Mouse (Mus musculus) neural tube, embryonic 11.5 days (tissue): ENCODE data around the gene Slc4a1. TPM values are rescaled to one million over a fixed set of nuclear protein-coding genes. Genes with fewer than 3 reads are reported as not detected.
A peak's percentile ranks its signal among the peaks of the same experiment; 100 is the strongest.

ENCODE experiments used
- ATAC-seq: fragments of 200-750 bp; cut with Nextera tagmentation; 2 replicates; pipeline ENCODE4 v1.8.0; 2017; ENCODE audit warnings: moderate number of reproducible peaks, mild to moderate bottlenecking, moderate TSS enrichment, moderate library complexity; ENCODE audit not compliant: insufficient read depth, low FRiP score, low TSS enrichment
- DNase-seq: peaks from one replicate; pipeline ENCODE4 v3.0.0-alpha.2; 2015; ENCODE audit warnings: low spot score
- H3K27ac ChIP-seq: fragments of 300-500 bp; sonication (generic); 2 replicates; pipeline ENCODE4 v1.5.1; 2014; ENCODE audit warnings: low read depth, mild to moderate bottlenecking, low read length
- H3K27me3 ChIP-seq: fragments of 300-500 bp; sonication (generic); 2 replicates; pipeline ENCODE4 v1.6.1; 2014; ENCODE audit warnings: mild to moderate bottlenecking, low read length, mixed read lengths; ENCODE audit not compliant: control insufficient read depth, insufficient read depth
- H3K36me3 ChIP-seq: fragments of 300-500 bp; sonication (generic); 2 replicates; pipeline ENCODE4 v1.6.1; 2014; ENCODE audit warnings: mild to moderate bottlenecking, low read length, moderate library complexity, mixed read lengths; ENCODE audit not compliant: control insufficient read depth, insufficient read depth
- H3K4me1 ChIP-seq: fragments of 300-500 bp; sonication (generic); 2 replicates; pipeline ENCODE4 v1.6.1; 2014; ENCODE audit warnings: low read length, mixed read lengths; ENCODE audit not compliant: control insufficient read depth, insufficient read depth
- H3K4me2 ChIP-seq: fragments of 300-500 bp; sonication (generic); 2 replicates; pipeline ENCODE4 v1.6.1; 2014; ENCODE audit warnings: low read depth, mild to moderate bottlenecking, moderate library complexity
- H3K4me3 ChIP-seq: fragments of 300-500 bp; sonication (generic); 2 replicates; pipeline ENCODE4 v1.5.1; 2014; ENCODE audit warnings: low read depth, low read length
- H3K9ac ChIP-seq: fragments of 300-500 bp; sonication (generic); 2 replicates; pipeline ENCODE4 v1.6.1; 2014; ENCODE audit warnings: mild to moderate bottlenecking, low read length
- H3K9me3 ChIP-seq: fragments of 300-500 bp; sonication (generic); 2 replicates; pipeline ENCODE4 v1.6.1; 2016; ENCODE audit warnings: low read length; ENCODE audit not compliant: control insufficient read depth
- WGBS: fragments of 180-500 bp; shearing (Covaris S2); extraction: QIAGEN DNeasy Blood & Tissue Kit; methylation state at CpG from one replicate; pipeline ENCODE4 v1.1.7; 2014; 5-methylcytosine and 5-hydroxymethylcytosine counted together
- polyA plus RNA-seq: library from polyadenylated mRNA; unstranded; fragments of >200 nt; fragmentation: Nextera tagmentation; extraction: Ambion mirVana; gene quantifications from 2 replicates; pipeline ENCODE4 v1.2.1, GENCODE M21; 2014

Gene Slc4a1
- polyA plus RNA-seq, 1 experiment from 2014 or later = 28.4 TPM

GRCm38 (mm10) chr11:102383365-102384136, 17.5 kb upstream of the Slc4a1 start:
- Histone ChIP-seq H3K27me3 (no peaks in the 10 kb centered on the region), H3K4me3 (no peak overlapping the region), H3K4me1 (no peaks in the 10 kb centered on the region), H3K9ac (no peak overlapping the region), H3K27ac (no peak overlapping the region), H3K36me3 (no peaks in the 10 kb centered on the region), H3K9me3 (no peaks in the 10 kb centered on the region), H3K4me2 (no peak overlapping the region)
- ATAC-seq (no peak), DNase-seq (no peak)
- WGBS = 87% methylated on average over 1 of the region's 1 CpGs

- H3K9ac ChIP-seq = no peak overlapping the region
- ATAC-seq (no peak), DNase-seq (no peak)
- H3K27me3 ChIP-seq = no peaks in the 10 kb centered on the region
- no peak overlapping the region for H3K4me2 ChIP-seq
- no peaks in the 10 kb centered on the region for H3K4me1 ChIP-seq
- no peaks in the 10 kb centered on the region for H3K9me3 ChIP-seq
- 90% methylated on average over 3 of the region's 3 CpGs for WGBS
- no peaks in the 10 kb centered on the region for H3K36me3 ChIP-seq
- H3K27ac ChIP-seq = no peak overlapping the region
- no peak overlapping the region for H3K4me3 ChIP-seq
These were observed 16.8 kb upstream of the Slc4a1 start for GRCm38 (mm10) chr11:102382794-102383193.

- Histone ChIP-seq H3K4me2 (no peak overlapping the region), H3K4me3 (no peak overlapping the region), H3K27ac (no peak overlapping the region), H3K4me1 (no peaks in the 10 kb centered on the region), H3K36me3 (no peaks in the 10 kb centered on the region), H3K9me3 (no peaks in the 10 kb centered on the region), H3K9ac (no peak overlapping the region), H3K27me3 (no peaks in the 10 kb centered on the region)
- ATAC-seq (no peak), DNase-seq (no peak)
- WGBS = 55% methylated on average over 4 of the region's 4 CpGs
These were observed 15.5 kb upstream of the Slc4a1 start for GRCm38 (mm10) chr11:102381341-102382100.

GRCm38 (mm10) chr11:102380091-102380490, 14.1 kb upstream of the Slc4a1 start:
- Histone ChIP-seq H3K27me3 (no peaks in the 10 kb centered on the region), H3K4me3 (no peak overlapping the region), H3K4me1 (0 out of 2 replicates have a peak, but pooled peaks cover 4% of the 10 kb centered on the region), H3K27ac (no peak overlapping the region), H3K9ac (no peak overlapping the region), H3K36me3 (no peaks in the 10 kb centered on the region), H3K4me2 (no peak overlapping the region), H3K9me3 (no peaks in the 10 kb centered on the region)
- WGBS = 86% methylated on average over 5 of the region's 5 CpGs
- DNase-seq (no peak), ATAC-seq (no peak)

DNA sequence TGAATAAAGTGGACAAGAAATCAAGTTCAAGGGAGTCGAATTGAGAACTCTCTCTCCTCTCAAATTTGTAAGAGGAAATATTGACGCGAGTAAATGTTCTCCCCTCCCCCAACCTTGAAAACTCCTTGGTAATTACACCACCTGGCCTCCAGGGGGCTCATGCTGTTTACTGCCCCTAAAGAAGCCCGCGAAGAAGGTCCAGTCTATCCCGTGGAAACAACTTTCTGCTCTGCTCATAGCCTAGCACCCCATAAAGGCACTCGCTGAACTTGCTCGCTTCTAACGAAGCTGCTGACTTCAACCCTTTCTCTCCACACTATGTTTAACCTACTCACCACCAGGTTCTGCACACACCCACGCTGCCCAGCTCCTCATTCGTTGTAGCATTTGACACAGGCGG, 11.2 kb upstream of the Slc4a1 start:
- WGBS = 66% methylated on average over 12 of the region's 12 CpGs
- Histone ChIP-seq H3K9ac (no peak overlapping the region), H3K4me1 (0 out of 2 replicates have a peak, but pooled peaks cover 4% of the 10 kb centered on the region), H3K27me3 (no peaks in the 10 kb centered on the region), H3K27ac (no peak overlapping the region), H3K4me2 (no peak overlapping the region), H3K36me3 (no peaks in the 10 kb centered on the region), H3K9me3 (no peaks in the 10 kb centered on the region), H3K4me3 (no peak overlapping the region)
- ATAC-seq (no peak), DNase-seq (no peak)

DNA sequence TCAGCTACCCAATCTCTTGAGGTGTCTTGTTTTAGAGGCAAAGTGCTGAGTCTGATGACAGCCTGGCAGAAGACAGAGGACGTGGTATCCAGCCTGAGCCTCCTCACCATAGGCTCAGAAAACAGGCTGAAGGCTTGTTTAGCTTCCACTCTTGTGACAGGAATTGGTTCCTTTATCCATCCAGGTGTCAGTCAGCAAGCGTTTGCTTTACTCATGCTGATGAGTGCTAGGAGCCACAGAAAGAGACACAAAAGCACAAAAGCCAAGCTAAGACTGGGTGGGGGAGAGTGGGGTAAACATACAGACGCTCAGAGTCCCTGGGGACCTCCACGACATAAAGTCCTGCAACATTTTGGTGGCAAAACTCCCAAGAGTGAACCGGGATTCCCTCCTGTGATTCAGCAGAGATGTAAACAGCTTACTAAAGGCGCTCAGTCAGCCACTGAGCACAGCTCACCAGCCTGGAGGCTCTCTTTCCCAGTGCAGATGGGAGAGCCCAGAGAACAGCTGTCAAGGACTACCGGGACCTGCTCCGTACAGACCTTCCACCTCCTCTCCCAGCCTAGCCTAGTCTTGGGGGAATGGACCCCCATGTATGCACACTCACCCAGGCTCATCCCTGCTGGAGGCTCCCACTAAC, 10.3 kb upstream of the Slc4a1 start:
- ATAC-seq (no peak), DNase-seq (no peak)
- Histone ChIP-seq H3K4me3 (no peak overlapping the region), H3K4me1 (0 out of 2 replicates have a peak, but pooled peaks cover 4% of the 10 kb centered on the region), H3K9me3 (no peaks in the 10 kb centered on the region), H3K27ac (no peak overlapping the region), H3K4me2 (no peak overlapping the region; the same call in 1 of the 2 replicates), H3K27me3 (no peaks in the 10 kb centered on the region), H3K36me3 (no peaks in the 10 kb centered on the region), H3K9ac (peak overlapping the region; percentile 5)
- 22% methylated on average over 8 of the region's 8 CpGs for WGBS

GRCm38 (mm10) chr11:102375196-102376173, 9.5 kb upstream of the Slc4a1 start:
- ATAC-seq = no peak
- Histone ChIP-seq H3K4me3 (0 out of 2 replicates have a peak overlapping the region, but pooled peaks have one; percentile 18), H3K9me3 (no peaks in the 10 kb centered on the region), H3K27ac (peak overlapping the region; percentile 34; the same call in 1 of the 2 replicates), H3K4me2 (peak overlapping the region; percentile 42), H3K9ac (peak overlapping the region; percentile 5), H3K27me3 (no peaks in the 10 kb centered on the region), H3K36me3 (no peaks in the 10 kb centered on the region), H3K4me1 (0 out of 2 replicates have a peak, but pooled peaks cover 4% of the 10 kb centered on the region)
- WGBS = 7% methylated on average over 23 of the region's 23 CpGs
- peak; percentile 32 for DNase-seq
